Mouse (Mus musculus) lung, adult 2 months (tissue): ENCODE measurements around the gene Gxylt2.

ENCODE experiments used
- CTCF ChIP-seq: fragments of 200-500 bp; IDR thresholded peaks from 2 replicates; pipeline ENCODE4 v1.5.1; 2011; ENCODE audit warnings: mild to moderate bottlenecking, low read length, control low read depth; ENCODE audit not compliant: insufficient read depth
- POLR2A ChIP-seq: fragments of 200-500 bp; IDR thresholded peaks from 2 replicates; pipeline ENCODE4 v1.6.1; 2011; ENCODE audit warnings: low read depth, mild to moderate bottlenecking, control low read depth, low read length, borderline replicate concordance; ENCODE audit errors: extremely low read depth

- no peak for TF ChIP-seq CTCF
- no peak for TF ChIP-seq POLR2A
Observed at GRCm38 (mm10) chr6:100708996-100709395, 4.5 kb downstream of the Gxylt2 start.
